Mouse (Mus musculus) kidney, postnatal 4 days (tissue): Measurements from ENCODE around the gene Rundc3b.

ENCODE experiments used
- DNase-seq, 2 experiments: peaks; one replicate each; pipeline ENCODE4 v3.0.0; 2021; ENCODE audit warnings: mixed read lengths in 2 of 2

The Rundc3b gene

GRCm38 (mm10) chr5:8487989-8488700 lies 134.6 kb downstream of the Rundc3b start:
- DNase-seq, result no peak

- no peak for DNase-seq
Measured at GRCm38 (mm10) chr5:8456561-8456960, 166.2 kb downstream of the Rundc3b start.

- DNase-seq, result no peak
Measured at GRCm38 (mm10) chr5:8455565-8455964, 167.2 kb downstream of the Rundc3b start.
